Comparison of ENCODE assay signal across 8 mouse cellular contexts in genomic region chr5:76529704-76530066, GRCm38 (mm10). TPM values are rescaled to one million over a fixed set of nuclear protein-coding genes. Genes with fewer than 3 reads are reported as not detected.
DNase-seq lines count a peak whose midpoint lies in the region; ATAC-seq and TF ChIP-seq lines count a peak whose summit lies in the region.

No protein-coding gene starts in this region.

- no peaks in the 10 kb centered on the region for H3K9me3 ChIP-seq in limb, embryonic 14.5 days (ENCODE audit: control insufficient read depth, low read length)
- H3K9me3 ChIP-seq in stomach, embryonic 16.5 days (replicated peaks; ENCODE audit: control insufficient read depth, low read length) = no peaks in the 10 kb centered on the region

- 16% methylated on average over 9 of the region's 9 CpGs for WGBS in limb, embryonic 14.5 days
- 6% methylated on average over 9 of the region's 9 CpGs for WGBS in stomach, embryonic 16.5 days

- no peaks in the 10 kb centered on the region for H3K36me3 ChIP-seq in testis, adult 2 months (ENCODE audit: control insufficient read depth, insufficient read depth, low read length)
- H3K36me3 ChIP-seq in limb, embryonic 14.5 days (ENCODE audit: control insufficient read depth, insufficient read depth, low read length) = peaks cover 6% of the 10 kb centered on the region; the same call in 1 of the 2 replicates
- H3K36me3 ChIP-seq in stomach, embryonic 16.5 days (ENCODE audit: control insufficient read depth, insufficient read depth, low read length) = peaks cover 4% of the 10 kb centered on the region; the same call in 1 of the 2 replicates

- no peak for TF ChIP-seq CTCF in testis, adult 2 months (IDR thresholded peaks at IDR 0.05; ENCODE audit: control insufficient read depth, insufficient read depth, insufficient replicate concordance, low read depth, low read length)

- peak overlapping the region; percentile 95 for H3K4me3 ChIP-seq in testis, adult 2 months (ENCODE audit: control insufficient read depth, low read depth, low read length)
- peak overlapping the region; percentile 87 for H3K4me3 ChIP-seq in limb, embryonic 14.5 days (replicated peaks; ENCODE audit: low read length)
- H3K4me3 ChIP-seq in stomach, embryonic 16.5 days (replicated peaks; ENCODE audit: low read length) = peak overlapping the region; percentile 96

- ATAC-seq in CD4-positive, CD25-positive, alpha-beta regulatory T cell, adult 4 months = no peak
- ATAC-seq in limb, embryonic 14.5 days (ENCODE audit: low FRiP score, low read depth) = no peak
- ATAC-seq in stomach, embryonic 16.5 days (ENCODE audit: insufficient read depth, low FRiP score) = no peak

- peak overlapping the region; percentile 77 for H3K9ac ChIP-seq in limb, embryonic 14.5 days (ENCODE audit: low read depth, low read length, severe bottlenecking)
- peak overlapping the region; percentile 88 for H3K9ac ChIP-seq in stomach, embryonic 16.5 days (ENCODE audit: low read length)

- no peaks in the 10 kb centered on the region for H3K27me3 ChIP-seq in testis, adult 2 months (ENCODE audit: control insufficient read depth, insufficient read depth, low read length)
- no peaks in the 10 kb centered on the region for H3K27me3 ChIP-seq in limb, embryonic 14.5 days (ENCODE audit: control insufficient read depth, insufficient read depth, low read length)
- H3K27me3 ChIP-seq in stomach, embryonic 16.5 days (ENCODE audit: control insufficient read depth, insufficient read depth, low read length) = no peaks in the 10 kb centered on the region

- H3K4me2 ChIP-seq in limb, embryonic 14.5 days (replicated peaks; ENCODE audit: low read depth, low read length, severe bottlenecking) = peak overlapping the region; percentile 80
- H3K4me2 ChIP-seq in stomach, embryonic 16.5 days (ENCODE audit: low read depth, low read length) = peak overlapping the region; percentile 92

- no peak for TF ChIP-seq POLR2A in testis, adult 2 months (IDR thresholded peaks at IDR 0.05; ENCODE audit: control insufficient read depth, low read depth, low read length)
- TF ChIP-seq POLR2A in limb, embryonic 14.5 days (IDR thresholded peaks at IDR 0.05; ENCODE audit: borderline replicate concordance, extremely low read depth, insufficient read depth, insufficient read length) = no peak

- peaks cover 2% of the 10 kb centered on the region; the same call in 1 of the 2 replicates for H3K4me1 ChIP-seq in testis, adult 2 months (ENCODE audit: control insufficient read depth, insufficient read depth, low read length)
- peaks cover 4% of the 10 kb centered on the region; the same call in 1 of the 2 replicates for H3K4me1 ChIP-seq in limb, embryonic 14.5 days (ENCODE audit: control insufficient read depth, insufficient read depth, low read length)
- H3K4me1 ChIP-seq in stomach, embryonic 16.5 days (ENCODE audit: control insufficient read depth, insufficient read depth, low read length) = peaks cover 6% of the 10 kb centered on the region; the same call in 1 of the 2 replicates

- peak; percentile 20 for DNase-seq in CD4-positive, CD25-positive, alpha-beta regulatory T cell, adult 2 months (ENCODE audit: low read depth, low spot score)
- no peak for DNase-seq in testis, postnatal 10 days (ENCODE audit: low spot score)
- no peak for DNase-seq in limb, embryonic 14.5 days (ENCODE audit: low spot score)
- DNase-seq in adrenal gland, adult 18-20 months (ENCODE audit: low spot score in 2 of 2) = no peak
- no peak for DNase-seq in ovary, adult 18-20 months (ENCODE audit: low spot score)

- H3K27ac ChIP-seq in testis, adult 2 months (ENCODE audit: control insufficient read depth, insufficient read depth, low read depth, low read length) = peak overlapping the region; percentile 65
- no peak overlapping the region for H3K27ac ChIP-seq in limb, embryonic 14.5 days (replicated peaks; ENCODE audit: low read depth, low read length)
- H3K27ac ChIP-seq in stomach, embryonic 16.5 days (ENCODE audit: low read length) = peak overlapping the region; percentile 96

RNA-seq across cellular contexts. Expression of gene Exoc1, which starts 0.6 kb away (rescaled TPM):
- 10 to 100 TPM; 51.5 to 88.9 TPM for polyA plus RNA-seq in CD4-positive, CD25-positive, alpha-beta regulatory T cell, adult 4 months (2017; shearing (Covaris generic))
- 14.9 and 20.3 TPM in 2 replicates for polyA plus RNA-seq in testis, adult 2 months (2012; rRNA removed)
- 40.7 and 57.2 TPM in 2 replicates for polyA plus RNA-seq in limb, embryonic 14.5 days (2012; rRNA removed)
- polyA plus RNA-seq in limb, embryonic 14.5 days (2014; fragmentation: Nextera tagmentation; extraction: Ambion mirVana) = 37.5 and 41.5 TPM in 2 replicates
- 28.8 and 33.2 TPM in 2 replicates for polyA plus RNA-seq in stomach, embryonic 16.5 days (2015; fragmentation: Nextera tagmentation; extraction: Ambion mirVana)
- total RNA-seq in adrenal gland, adult 18-20 months (2021) = 10 to 100 TPM; 36.2 to 42.2 TPM

RNA-seq across cellular contexts. Expression of gene Gm7271, which starts 45.8 kb away (rescaled TPM):
- polyA plus RNA-seq in CD4-positive, CD25-positive, alpha-beta regulatory T cell, adult 4 months (2017; shearing (Covaris generic)) = not detected
- polyA plus RNA-seq in testis, adult 2 months (2012; rRNA removed) = not detected in 2 replicates
- 0.18 TPM in 1 of 2 replicates, not detected in the other for polyA plus RNA-seq in limb, embryonic 14.5 days (2012; rRNA removed)
- polyA plus RNA-seq in limb, embryonic 14.5 days (2014; fragmentation: Nextera tagmentation; extraction: Ambion mirVana) = not detected in 2 replicates
- polyA plus RNA-seq in stomach, embryonic 16.5 days (2015; fragmentation: Nextera tagmentation; extraction: Ambion mirVana) = not detected in 2 replicates
- total RNA-seq in adrenal gland, adult 18-20 months (2021) = not detected

RNA-seq across cellular contexts. Expression of gene Cep135, which starts 58.8 kb away (rescaled TPM):
- polyA plus RNA-seq in CD4-positive, CD25-positive, alpha-beta regulatory T cell, adult 4 months (2017; shearing (Covaris generic)) = 1 to 10 TPM; 5.0 TPM
- polyA plus RNA-seq in testis, adult 2 months (2012; rRNA removed) = 3.8 and 4.4 TPM in 2 replicates
- polyA plus RNA-seq in limb, embryonic 14.5 days (2012; rRNA removed) = 7.7 and 10.3 TPM in 2 replicates
- polyA plus RNA-seq in limb, embryonic 14.5 days (2014; fragmentation: Nextera tagmentation; extraction: Ambion mirVana) = 6.9 and 8.5 TPM in 2 replicates
- polyA plus RNA-seq in stomach, embryonic 16.5 days (2015; fragmentation: Nextera tagmentation; extraction: Ambion mirVana) = 5.1 and 5.3 TPM in 2 replicates
- 1 to 10 TPM; 3.5 to 3.6 TPM for total RNA-seq in adrenal gland, adult 18-20 months (2021)
